24 mouse cellular contexts compared by ENCODE assay signal in genomic region chr6:61729065-61729464, GRCm38 (mm10).
DNase-seq lines count a peak whose midpoint lies in the region; ATAC-seq and TF ChIP-seq lines count a peak whose summit lies in the region.
"Had no signal": no experiment of that assay in that cellular context is flagged by ENCODE, and none has a peak within 500 bp of the region (broad histone marks: within the 10 kb centered on the region; RNA-seq: fewer than 3 reads in every experiment).

No protein-coding gene starts in this region.

- no peak for TF ChIP-seq EP300 in liver, postnatal 0 days (IDR thresholded peaks at IDR 0.05; ENCODE audit: low read depth)

- H3K4me3 ChIP-seq in forebrain, embryonic 14.5 days (ENCODE audit: low read depth, low read length), result no peak overlapping the region
- no peak overlapping the region for H3K4me3 ChIP-seq in forebrain, embryonic 10.5 days
- no peak overlapping the region for H3K4me3 ChIP-seq in C2C12 (ENCODE audit: insufficient read depth, poor library complexity, severe bottlenecking)
- no peak overlapping the region for H3K4me3 ChIP-seq in forebrain, embryonic 15.5 days
- no peak overlapping the region for H3K4me3 ChIP-seq in midbrain, embryonic 16.5 days (ENCODE audit: low read depth, low read length)
- no peak overlapping the region for H3K4me3 ChIP-seq in liver, postnatal 0 days (ENCODE audit: low read depth, low read length)
- H3K4me3 ChIP-seq: heart, embryonic 13.5 days; hindbrain, embryonic 15.5 days; limb, embryonic 13.5 days; liver, embryonic 13.5 days had no signal

- ATAC-seq in forebrain, embryonic 14.5 days, result peak; percentile 50; the same call in 1 of the 2 replicates
- 0 out of 2 replicates have a peak, but pooled peaks have one; percentile 48 for ATAC-seq in forebrain, embryonic 15.5 days (replicated peaks)
- ATAC-seq in midbrain, embryonic 16.5 days, result peak; percentile 86
- no peak for ATAC-seq in liver, postnatal 0 days
- ATAC-seq: intestine, embryonic 16.5 days had no signal

- no peaks in the 10 kb centered on the region for H3K79me3 ChIP-seq in C2C12 (ENCODE audit: low read depth)

- no peak overlapping the region for H3K9ac ChIP-seq in forebrain, embryonic 14.5 days (ENCODE audit: low read length)
- no peak overlapping the region for H3K9ac ChIP-seq in forebrain, embryonic 15.5 days (replicated peaks)
- no peak overlapping the region for H3K9ac ChIP-seq in midbrain, embryonic 16.5 days (ENCODE audit: low read depth, low read length)
- H3K9ac ChIP-seq in liver, postnatal 0 days (replicated peaks), result no peak overlapping the region
- H3K9ac ChIP-seq: heart, embryonic 13.5 days; hindbrain, embryonic 15.5 days; limb, embryonic 13.5 days; liver, embryonic 13.5 days; lung, embryonic 14.5 days had no signal

- no peaks in the 10 kb centered on the region for H3K27me3 ChIP-seq in forebrain, embryonic 14.5 days (replicated peaks; ENCODE audit: control insufficient read depth, insufficient read depth, low read length)
- H3K27me3 ChIP-seq in forebrain, embryonic 10.5 days (ENCODE audit: poor library complexity, severe bottlenecking), result no peaks in the 10 kb centered on the region
- no peaks in the 10 kb centered on the region for H3K27me3 ChIP-seq in C2C12 (ENCODE audit: control insufficient read depth, insufficient read depth, insufficient read length)
- no peaks in the 10 kb centered on the region for H3K27me3 ChIP-seq in forebrain, embryonic 15.5 days
- no peaks in the 10 kb centered on the region for H3K27me3 ChIP-seq in midbrain, embryonic 16.5 days (ENCODE audit: control insufficient read depth, insufficient read depth, low read depth, low read length)
- no peaks in the 10 kb centered on the region for H3K27me3 ChIP-seq in liver, postnatal 0 days (ENCODE audit: insufficient read depth, low read length)
- H3K27me3 ChIP-seq: CH12.LX; heart, embryonic 13.5 days; hindbrain, embryonic 15.5 days; limb, embryonic 13.5 days; liver, embryonic 13.5 days had no signal

- no peaks in the 10 kb centered on the region for H3K9me3 ChIP-seq in forebrain, embryonic 14.5 days (replicated peaks; ENCODE audit: control insufficient read depth, low read length)
- H3K9me3 ChIP-seq in forebrain, embryonic 10.5 days, result no peaks in the 10 kb centered on the region
- no peaks in the 10 kb centered on the region for H3K9me3 ChIP-seq in forebrain, embryonic 15.5 days
- no peaks in the 10 kb centered on the region for H3K9me3 ChIP-seq in midbrain, embryonic 16.5 days (replicated peaks; ENCODE audit: control insufficient read depth, low read length, poor library complexity, severe bottlenecking)
- H3K9me3 ChIP-seq in liver, postnatal 0 days (ENCODE audit: low read length), result no peaks in the 10 kb centered on the region
- H3K9me3 ChIP-seq: G1E; heart, embryonic 13.5 days; hindbrain, embryonic 15.5 days; limb, embryonic 13.5 days; liver, embryonic 13.5 days had no signal

- H3K4me2 ChIP-seq in forebrain, embryonic 14.5 days (ENCODE audit: low read length), result no peak overlapping the region
- no peak overlapping the region for H3K4me2 ChIP-seq in forebrain, embryonic 15.5 days (replicated peaks)
- no peak overlapping the region for H3K4me2 ChIP-seq in midbrain, embryonic 16.5 days (ENCODE audit: low read length)
- H3K4me2 ChIP-seq in liver, postnatal 0 days (ENCODE audit: low read depth, low read length), result no peak overlapping the region
- H3K4me2 ChIP-seq: heart, embryonic 13.5 days; hindbrain, embryonic 15.5 days; limb, embryonic 13.5 days; liver, embryonic 13.5 days; lung, embryonic 14.5 days had no signal

- no peaks in the 10 kb centered on the region for H3K36me3 ChIP-seq in forebrain, embryonic 14.5 days (ENCODE audit: control insufficient read depth, insufficient read depth, low read length)
- no peaks in the 10 kb centered on the region for H3K36me3 ChIP-seq in forebrain, embryonic 10.5 days (replicated peaks)
- H3K36me3 ChIP-seq in C2C12 (ENCODE audit: control insufficient read depth, insufficient read depth), result no peaks in the 10 kb centered on the region
- H3K36me3 ChIP-seq in forebrain, embryonic 15.5 days, result no peaks in the 10 kb centered on the region
- no peaks in the 10 kb centered on the region for H3K36me3 ChIP-seq in midbrain, embryonic 16.5 days (ENCODE audit: control insufficient read depth, insufficient read depth, low read length)
- no peaks in the 10 kb centered on the region for H3K36me3 ChIP-seq in liver, postnatal 0 days (replicated peaks; ENCODE audit: insufficient read depth, low read length)
- H3K36me3 ChIP-seq: G1E; heart, embryonic 13.5 days; hindbrain, embryonic 15.5 days; limb, embryonic 13.5 days; liver, embryonic 13.5 days had no signal

- H3K27ac ChIP-seq in forebrain, embryonic 14.5 days (ENCODE audit: low read depth, low read length), result no peak overlapping the region
- no peak overlapping the region for H3K27ac ChIP-seq in forebrain, embryonic 10.5 days
- no peak overlapping the region for H3K27ac ChIP-seq in forebrain, embryonic 15.5 days (replicated peaks)
- no peak overlapping the region for H3K27ac ChIP-seq in midbrain, embryonic 16.5 days (ENCODE audit: low read length)
- no peak overlapping the region for H3K27ac ChIP-seq in liver, postnatal 0 days (ENCODE audit: low read depth)
- H3K27ac ChIP-seq: heart, embryonic 13.5 days; hindbrain, embryonic 15.5 days; limb, embryonic 13.5 days; liver, embryonic 13.5 days; macrophage had no signal

- H3ac ChIP-seq in C2C12 (ENCODE audit: control insufficient read depth, insufficient read length, low read depth), result no peak overlapping the region

- 23% methylated on average over 1 of the region's 1 CpGs for WGBS in forebrain, embryonic 14.5 days
- WGBS in forebrain, embryonic 10.5 days, result 60% methylated on average over 1 of the region's 1 CpGs
- 13% methylated on average over 1 of the region's 1 CpGs for WGBS in forebrain, embryonic 15.5 days
- WGBS in midbrain, embryonic 16.5 days, result 8% methylated on average over 1 of the region's 1 CpGs
- 60% methylated on average over 1 of the region's 1 CpGs for WGBS in liver, postnatal 0 days (ENCODE audit: insufficient replicate concordance)

- peak; percentile 35 for DNase-seq in forebrain, embryonic 14.5 days (ENCODE audit: low spot score)
- DNase-seq in forebrain, embryonic 10.5 days (ENCODE audit: extremely low spot score, low spot score), result no peak
- no peak for DNase-seq in kidney, postnatal 25 days
- DNase-seq in liver, postnatal 0 days, result no peak
- DNase-seq in lung, postnatal 14 days, result no peak
- DNase-seq: adrenal gland, adult 2 months; cerebellum, adult 8-10 months; gastrocnemius, postnatal 14 days; heart, adult 18-20 months; heart, postnatal 14 days; kidney, adult 9 months; kidney, postnatal 36 days; liver, embryonic 13.5 days; lung, embryonic 14.5 days had no signal

- H3K79me2 ChIP-seq in C2C12 (ENCODE audit: control insufficient read depth, insufficient read depth), result no peaks in the 10 kb centered on the region

- TF ChIP-seq CTCF in C2C12 (IDR thresholded peaks at IDR 0.05; ENCODE audit: control insufficient read depth, insufficient read depth, insufficient read length), result no peak
- no peak for TF ChIP-seq CTCF in liver, postnatal 0 days (IDR thresholded peaks at IDR 0.05; ENCODE audit: low read depth)

- H3K4me1 ChIP-seq in forebrain, embryonic 14.5 days (ENCODE audit: control insufficient read depth, insufficient read depth, low read length), result no peaks in the 10 kb centered on the region
- no peaks in the 10 kb centered on the region for H3K4me1 ChIP-seq in forebrain, embryonic 10.5 days
- no peaks in the 10 kb centered on the region for H3K4me1 ChIP-seq in forebrain, embryonic 15.5 days
- no peaks in the 10 kb centered on the region for H3K4me1 ChIP-seq in midbrain, embryonic 16.5 days (ENCODE audit: control insufficient read depth, insufficient read depth, low read length)
- no peaks in the 10 kb centered on the region for H3K4me1 ChIP-seq in liver, postnatal 0 days (ENCODE audit: insufficient read depth)
- H3K4me1 ChIP-seq: heart, embryonic 13.5 days; hindbrain, embryonic 15.5 days; limb, embryonic 13.5 days; liver, embryonic 13.5 days had no signal

TF ChIP-seq in C2C12, 6 proteins besides CTCF, POLR2A, EP300 and RAD21:
- TF ChIP-seq CEBPB (IDR thresholded peaks at IDR 0.05; ENCODE audit: low read depth) (no peak), MYOD1 (IDR thresholded peaks at IDR 0.05; ENCODE audit: control insufficient read depth, insufficient read length, low read depth) (peak; percentile 28)
